Mouse (Mus musculus) thymus, postnatal 0 days (tissue): ENCODE data around the gene Ccdc63. TPM values are rescaled to one million over a fixed set of nuclear protein-coding genes. Genes with fewer than 3 reads are reported as not detected.

Experiments
- polyA plus RNA-seq: library from polyadenylated mRNA; unstranded; fragments of >200 nt; fragmentation: Nextera tagmentation; extraction: Ambion mirVana; gene quantifications from 2 replicates; pipeline ENCODE4 v1.2.1, GENCODE M21; 2015

Ccdc63 gene
- polyA plus RNA-seq, 1 experiment from 2014 or later: 0.33 TPM

Other genes with a start within 250 kb of the Ccdc63 start
- 0.14 and 0.17 TPM in 2 replicates for gene Cux2, start 90.7 kb downstream of the Ccdc63 start, polyA plus RNA-seq
- gene Myl2, start 39.9 kb downstream of the Ccdc63 start, polyA plus RNA-seq: 1.3 and 1.7 TPM in 2 replicates
- gene Ppp1cc, start 17.5 kb upstream of the Ccdc63 start, polyA plus RNA-seq: 321 and 340 TPM in 2 replicates
- 22.3 and 24.6 TPM in 2 replicates for gene Hvcn1, start 66.0 kb upstream of the Ccdc63 start, polyA plus RNA-seq
- gene Tctn1, start 123.6 kb upstream of the Ccdc63 start, polyA plus RNA-seq: 1.8 and 3.3 TPM in 2 replicates
- gene Pptc7, start 143.5 kb upstream of the Ccdc63 start, polyA plus RNA-seq: 23.8 and 34.3 TPM in 2 replicates
- 11.5 and 12.3 TPM in 2 replicates for gene Rad9b, start 213.4 kb upstream of the Ccdc63 start, polyA plus RNA-seq
- gene Vps29, start 213.5 kb upstream of the Ccdc63 start, polyA plus RNA-seq: 198 and 215 TPM in 2 replicates
- gene Gpn3, start 231.1 kb upstream of the Ccdc63 start, polyA plus RNA-seq: 91.2 and 93.3 TPM in 2 replicates
- gene Fam216a, start 231.5 kb upstream of the Ccdc63 start, polyA plus RNA-seq: 91.0 and 92.1 TPM in 2 replicates